Mouse (Mus musculus): ENCODE data around the gene Ntf3. TPM values are rescaled to one million over a fixed set of nuclear protein-coding genes. Genes with fewer than 3 reads are reported as not detected.

Ntf3 gene
- polyA plus RNA-seq, 1 experiment, result not detected

- Histone ChIP-seq H3K36me3 (ENCODE audit: control insufficient read depth, insufficient read depth) (no peaks in the 10 kb centered on the region), H3K27me3 (ENCODE audit: control insufficient read depth, insufficient read depth, insufficient read length) (no peaks in the 10 kb centered on the region), H3K79me2 (ENCODE audit: control insufficient read depth, insufficient read depth) (no peaks in the 10 kb centered on the region), H3K4me2 (ENCODE audit: low read depth) (no peak overlapping the region), H3ac (ENCODE audit: control insufficient read depth, insufficient read length) (no peak overlapping the region), H3K4me3 (no peak overlapping the region)
- TF ChIP-seq USF1 (IDR thresholded peaks at IDR 0.05; ENCODE audit: low read depth), result no peak
- TF ChIP-seq TCF3 (IDR thresholded peaks at IDR 0.05; ENCODE audit: insufficient read length, low read depth), result no peak
- TF ChIP-seq SRF (IDR thresholded peaks at IDR 0.05; ENCODE audit: control insufficient read depth, insufficient read length, low read depth), result no peak
- no peak for TF ChIP-seq CEBPB (IDR thresholded peaks at IDR 0.05; ENCODE audit: insufficient read depth, poor library complexity, severe bottlenecking)
- TF ChIP-seq REST (IDR thresholded peaks at IDR 0.05; ENCODE audit: insufficient read depth, insufficient read length), result no peak
- no peak for TF ChIP-seq E2F4 (IDR thresholded peaks at IDR 0.05; ENCODE audit: insufficient read depth)
- TF ChIP-seq TCF12 (IDR thresholded peaks at IDR 0.05; ENCODE audit: insufficient read depth, poor library complexity, severe bottlenecking), result no peak
- no peak for TF ChIP-seq MYOG (IDR thresholded peaks at IDR 0.05; ENCODE audit: control insufficient read depth in 1 of 3, insufficient read depth in 1 of 3, insufficient read length in 2 of 3, low read depth in 2 of 3)
- TF ChIP-seq POLR2A (IDR thresholded peaks at IDR 0.05; ENCODE audit: insufficient read length, low read depth), result no peak
- no peak for TF ChIP-seq POLR2AphosphoS2 (IDR thresholded peaks at IDR 0.05; ENCODE audit: insufficient read length, low read depth)
- no peak for TF ChIP-seq MYOD1 (IDR thresholded peaks at IDR 0.05; ENCODE audit: control insufficient read depth in 1 of 3, insufficient read length in 2 of 3, low read depth in 2 of 3)
- no peak for TF ChIP-seq MAX (IDR thresholded peaks at IDR 0.05; ENCODE audit: low read depth)
Measured at GRCm38 (mm10) chr6:126105083-126105740, 61.5 kb downstream of the Ntf3 start.

GRCm38 (mm10) chr6:126102571-126102970 lies 64.1 kb downstream of the Ntf3 start:
- H3K4me3 ChIP-seq, result no peak overlapping the region
- H3K4me2 ChIP-seq (ENCODE audit: low read depth), result no peak overlapping the region
- TF ChIP-seq POLR2A (IDR thresholded peaks at IDR 0.05; ENCODE audit: insufficient read length, low read depth) (no peak), REST (IDR thresholded peaks at IDR 0.05; ENCODE audit: insufficient read depth, insufficient read length) (no peak), POLR2AphosphoS2 (IDR thresholded peaks at IDR 0.05; ENCODE audit: insufficient read length, low read depth) (no peak), TCF12 (IDR thresholded peaks at IDR 0.05; ENCODE audit: insufficient read depth, poor library complexity, severe bottlenecking) (no peak), SRF (IDR thresholded peaks at IDR 0.05; ENCODE audit: control insufficient read depth, insufficient read length, low read depth) (no peak), CEBPB (IDR thresholded peaks at IDR 0.05; ENCODE audit: insufficient read depth, poor library complexity, severe bottlenecking) (no peak), MYOG (IDR thresholded peaks at IDR 0.05; ENCODE audit: control insufficient read depth in 1 of 3, insufficient read depth in 1 of 3, insufficient read length in 2 of 3, low read depth in 2 of 3) (no peak), USF1 (IDR thresholded peaks at IDR 0.05; ENCODE audit: low read depth) (no peak), MYOD1 (IDR thresholded peaks at IDR 0.05; ENCODE audit: control insufficient read depth in 1 of 3, insufficient read length in 2 of 3, low read depth in 2 of 3) (no peak), MAX (IDR thresholded peaks at IDR 0.05; ENCODE audit: low read depth) (no peak), TCF3 (IDR thresholded peaks at IDR 0.05; ENCODE audit: insufficient read length, low read depth) (no peak), E2F4 (IDR thresholded peaks at IDR 0.05; ENCODE audit: insufficient read depth) (no peak)
- H3K27me3 ChIP-seq (ENCODE audit: control insufficient read depth, insufficient read depth, insufficient read length), result no peaks in the 10 kb centered on the region
- H3ac ChIP-seq (ENCODE audit: control insufficient read depth, insufficient read length), result no peak overlapping the region
- no peaks in the 10 kb centered on the region for H3K79me2 ChIP-seq (ENCODE audit: control insufficient read depth, insufficient read depth)
- H3K36me3 ChIP-seq (ENCODE audit: control insufficient read depth, insufficient read depth), result no peaks in the 10 kb centered on the region

GRCm38 (mm10) chr6:126102007-126102406 lies 64.7 kb downstream of the Ntf3 start:
- no peaks in the 10 kb centered on the region for H3K79me2 ChIP-seq (ENCODE audit: control insufficient read depth, insufficient read depth)
- H3ac ChIP-seq (ENCODE audit: control insufficient read depth, insufficient read length), result no peak overlapping the region
- no peak overlapping the region for H3K4me3 ChIP-seq
- H3K4me2 ChIP-seq (ENCODE audit: low read depth), result no peak overlapping the region
- TF ChIP-seq POLR2A (IDR thresholded peaks at IDR 0.05; ENCODE audit: insufficient read length, low read depth), result no peak
- TF ChIP-seq E2F4 (IDR thresholded peaks at IDR 0.05; ENCODE audit: insufficient read depth), result no peak
- no peak for TF ChIP-seq MYOD1 (IDR thresholded peaks at IDR 0.05; ENCODE audit: control insufficient read depth in 1 of 3, insufficient read length in 2 of 3, low read depth in 2 of 3)
- no peak for TF ChIP-seq SRF (IDR thresholded peaks at IDR 0.05; ENCODE audit: control insufficient read depth, insufficient read length, low read depth)
- no peak for TF ChIP-seq TCF3 (IDR thresholded peaks at IDR 0.05; ENCODE audit: insufficient read length, low read depth)
- no peak for TF ChIP-seq MAX (IDR thresholded peaks at IDR 0.05; ENCODE audit: low read depth)
- TF ChIP-seq MYOG (IDR thresholded peaks at IDR 0.05; ENCODE audit: control insufficient read depth in 1 of 3, insufficient read depth in 1 of 3, insufficient read length in 2 of 3, low read depth in 2 of 3), result no peak
- no peak for TF ChIP-seq CEBPB (IDR thresholded peaks at IDR 0.05; ENCODE audit: insufficient read depth, poor library complexity, severe bottlenecking)
- TF ChIP-seq POLR2AphosphoS2 (IDR thresholded peaks at IDR 0.05; ENCODE audit: insufficient read length, low read depth), result no peak
- no peaks in the 10 kb centered on the region for H3K27me3 ChIP-seq (ENCODE audit: control insufficient read depth, insufficient read depth, insufficient read length)
- no peaks in the 10 kb centered on the region for H3K36me3 ChIP-seq (ENCODE audit: control insufficient read depth, insufficient read depth)

DNA sequence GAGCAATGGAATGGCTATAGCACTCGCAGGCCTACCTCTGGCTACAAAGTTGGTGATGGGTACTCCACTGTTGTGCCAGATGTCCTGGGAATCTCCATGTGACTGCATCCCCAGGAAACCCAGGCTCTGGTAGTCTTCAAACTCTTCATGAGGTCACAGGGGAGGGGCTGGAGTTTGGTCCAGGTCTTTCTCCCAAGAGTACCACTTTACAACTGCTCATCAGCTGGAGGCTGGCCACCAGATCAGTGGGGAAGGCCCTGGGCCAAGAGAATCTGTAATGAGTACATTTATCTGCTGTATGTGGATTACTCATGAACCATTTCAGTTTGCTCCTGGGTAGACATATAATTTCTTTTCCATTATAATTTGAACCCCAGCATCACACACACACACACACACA lies 66.1 kb downstream of the Ntf3 start:
- Histone ChIP-seq H3K79me2 (ENCODE audit: control insufficient read depth, insufficient read depth) (no peaks in the 10 kb centered on the region), H3ac (ENCODE audit: control insufficient read depth, insufficient read length) (no peak overlapping the region), H3K4me3 (no peak overlapping the region), H3K27me3 (ENCODE audit: control insufficient read depth, insufficient read depth, insufficient read length) (no peaks in the 10 kb centered on the region), H3K4me2 (ENCODE audit: low read depth) (no peak overlapping the region), H3K36me3 (ENCODE audit: control insufficient read depth, insufficient read depth) (no peaks in the 10 kb centered on the region)
- TF ChIP-seq E2F4 (IDR thresholded peaks at IDR 0.05; ENCODE audit: insufficient read depth) (no peak), MAX (IDR thresholded peaks at IDR 0.05; ENCODE audit: low read depth) (no peak), POLR2A (IDR thresholded peaks at IDR 0.05; ENCODE audit: insufficient read length, low read depth) (no peak), POLR2AphosphoS2 (IDR thresholded peaks at IDR 0.05; ENCODE audit: insufficient read length, low read depth) (no peak), MYOD1 (IDR thresholded peaks at IDR 0.05; ENCODE audit: control insufficient read depth in 1 of 3, insufficient read length in 2 of 3, low read depth in 2 of 3) (no peak), SRF (IDR thresholded peaks at IDR 0.05; ENCODE audit: control insufficient read depth, insufficient read length, low read depth) (no peak), REST (IDR thresholded peaks at IDR 0.05; ENCODE audit: insufficient read depth, insufficient read length) (no peak), TCF3 (IDR thresholded peaks at IDR 0.05; ENCODE audit: insufficient read length, low read depth) (no peak), CEBPB (IDR thresholded peaks at IDR 0.05; ENCODE audit: insufficient read depth, poor library complexity, severe bottlenecking) (no peak), MYOG (IDR thresholded peaks at IDR 0.05; ENCODE audit: control insufficient read depth in 1 of 3, insufficient read depth in 1 of 3, insufficient read length in 2 of 3, low read depth in 2 of 3) (no peak), TCF12 (IDR thresholded peaks at IDR 0.05; ENCODE audit: insufficient read depth, poor library complexity, severe bottlenecking) (no peak), USF1 (IDR thresholded peaks at IDR 0.05; ENCODE audit: low read depth) (no peak)

All from myocyte (in vitro differentiated cells).